Mouse (Mus musculus): Measurements from ENCODE around the gene Dnah11. TPM values are rescaled to one million over a fixed set of nuclear protein-coding genes. Genes with fewer than 3 reads are reported as not detected.

The Dnah11 gene
- polyA plus RNA-seq, 1 experiment from 2014 or later, result 0.22 TPM

DNA sequence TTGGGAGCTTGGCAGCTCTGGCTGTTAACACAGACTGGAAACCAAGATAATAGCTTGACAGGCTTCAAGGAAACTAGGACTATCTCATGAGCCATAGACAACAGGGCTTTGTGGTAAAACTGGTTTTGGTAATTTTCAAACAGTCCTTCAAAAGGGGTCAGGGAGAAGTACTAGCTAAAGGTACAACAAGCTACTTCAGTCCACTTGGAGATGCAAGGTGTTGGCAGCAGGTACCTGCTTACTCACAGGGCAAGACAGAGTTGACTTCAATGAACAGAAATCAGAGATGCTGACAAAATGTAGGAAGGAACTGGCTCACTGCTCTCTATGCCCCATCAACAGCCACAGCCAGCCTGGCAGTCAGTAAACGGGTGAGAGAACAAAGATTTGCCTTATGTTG is 14.1 kb downstream of the Dnah11 start:
- no peak overlapping the region for H3K4me3 ChIP-seq (ENCODE audit: low read length)
- no peaks in the 10 kb centered on the region for H3K9me3 ChIP-seq (ENCODE audit: low read length)
- WGBS, result 62% methylated on average over 1 of the region's 1 CpGs
- H3K27me3 ChIP-seq (ENCODE audit: insufficient read depth, low read length), result peaks cover 8% of the 10 kb centered on the region; the same call in 1 of the 2 replicates
- H3K4me1 ChIP-seq (ENCODE audit: insufficient read depth, low read length), result peaks cover 13% of the 10 kb centered on the region; the same call in 1 of the 2 replicates
- H3K27ac ChIP-seq (ENCODE audit: low read length), result no peak overlapping the region
- ATAC-seq (ENCODE audit: low FRiP score, low TSS enrichment), result no peak
- no peak overlapping the region for H3K9ac ChIP-seq (replicated peaks; ENCODE audit: low read length)
- no peak overlapping the region for H3K4me2 ChIP-seq (replicated peaks; ENCODE audit: low read depth, low read length)
- no peaks in the 10 kb centered on the region for H3K36me3 ChIP-seq (ENCODE audit: insufficient read depth, low read length)

DNA sequence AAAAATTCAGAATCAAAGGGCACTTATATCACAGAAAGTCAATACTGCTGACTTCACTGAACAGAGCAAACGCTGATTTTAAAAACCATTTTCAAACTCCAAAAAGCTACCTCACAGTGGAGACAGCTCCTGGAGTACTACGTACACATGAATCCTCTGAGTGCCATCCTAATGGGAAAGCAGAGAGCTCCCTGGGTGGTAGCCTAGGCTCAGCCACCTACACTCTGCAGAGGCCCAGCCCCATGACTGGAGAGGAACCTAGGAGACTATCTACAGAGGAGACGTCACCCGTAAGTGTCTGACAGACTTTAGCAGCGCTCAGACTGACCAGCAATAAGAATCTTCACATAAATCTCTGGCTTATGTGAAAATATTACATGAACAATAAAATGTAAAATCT is 21.1 kb downstream of the Dnah11 start:
- Histone ChIP-seq H3K4me3 (ENCODE audit: low read length) (no peak overlapping the region), H3K9ac (replicated peaks; ENCODE audit: low read length) (no peak overlapping the region), H3K27me3 (ENCODE audit: insufficient read depth, low read length) (no peaks in the 10 kb centered on the region; the same call in 1 of the 2 replicates), H3K4me2 (replicated peaks; ENCODE audit: low read depth, low read length) (no peak overlapping the region), H3K9me3 (ENCODE audit: low read length) (no peaks in the 10 kb centered on the region), H3K27ac (ENCODE audit: low read length) (no peak overlapping the region), H3K4me1 (ENCODE audit: insufficient read depth, low read length) (no peaks in the 10 kb centered on the region), H3K36me3 (ENCODE audit: insufficient read depth, low read length) (no peaks in the 10 kb centered on the region)
- WGBS, result 86% methylated on average over 5 of the region's 5 CpGs
- no peak for ATAC-seq (ENCODE audit: low FRiP score, low TSS enrichment)

DNA sequence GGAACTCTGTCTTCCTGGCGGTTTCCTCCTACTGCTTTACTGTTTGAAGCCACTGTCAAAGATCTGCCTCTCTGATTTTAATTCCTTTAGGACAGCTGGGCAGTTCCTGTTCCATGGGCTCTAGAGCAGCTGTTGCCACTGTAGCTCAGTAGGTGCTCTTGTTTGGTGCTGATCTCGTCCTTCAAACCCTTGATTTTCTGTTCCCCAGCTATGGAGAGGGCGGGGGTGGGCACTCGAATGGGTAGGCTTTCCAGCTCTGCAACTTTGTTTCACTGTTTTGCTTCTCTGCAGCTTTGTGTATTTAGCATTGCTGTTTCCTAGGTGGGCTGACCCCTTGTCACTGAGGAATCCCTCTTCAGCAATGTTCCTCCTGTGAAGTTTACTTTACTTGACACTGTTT is 34.1 kb downstream of the Dnah11 start:
- H3K9me3 ChIP-seq (ENCODE audit: low read length), result peaks cover 3% of the 10 kb centered on the region; the same call in 1 of the 2 replicates
- peak; percentile 27; the same call in 1 of the 2 replicates for ATAC-seq (ENCODE audit: low FRiP score, low TSS enrichment)
- no peak overlapping the region for H3K9ac ChIP-seq (replicated peaks; ENCODE audit: low read length)
- H3K36me3 ChIP-seq (ENCODE audit: insufficient read depth, low read length), result no peaks in the 10 kb centered on the region
- no peaks in the 10 kb centered on the region for H3K27me3 ChIP-seq (ENCODE audit: insufficient read depth, low read length)
- H3K4me2 ChIP-seq (replicated peaks; ENCODE audit: low read depth, low read length), result no peak overlapping the region
- H3K4me3 ChIP-seq (ENCODE audit: low read length), result no peak overlapping the region
- 28% methylated on average over 4 of the region's 4 CpGs for WGBS
- no peaks in the 10 kb centered on the region for H3K4me1 ChIP-seq (ENCODE audit: insufficient read depth, low read length)
- no peak overlapping the region for H3K27ac ChIP-seq (ENCODE audit: low read length)

DNA sequence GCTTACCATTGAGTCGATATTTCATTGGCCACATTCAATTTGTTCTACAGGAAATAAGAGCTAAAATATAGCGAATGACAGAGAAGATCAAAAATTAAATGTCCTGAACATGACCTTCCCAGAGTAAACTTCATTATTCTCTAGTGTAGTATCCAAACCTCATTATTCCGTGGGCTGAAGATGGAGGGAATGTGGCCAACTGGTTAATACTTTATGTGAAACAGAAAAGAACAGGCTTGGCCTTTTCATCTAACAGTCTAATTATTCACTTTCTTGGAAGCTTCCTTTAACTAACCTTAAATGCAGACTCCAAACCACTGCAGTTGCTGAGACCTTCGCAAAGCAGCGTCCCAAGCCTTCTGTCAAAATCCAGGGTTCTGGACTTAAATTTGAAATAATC is 41.9 kb downstream of the Dnah11 start:
- no peak for ATAC-seq (ENCODE audit: low FRiP score, low TSS enrichment)
- Histone ChIP-seq H3K4me3 (ENCODE audit: low read length) (no peak overlapping the region), H3K9me3 (ENCODE audit: low read length) (no peaks in the 10 kb centered on the region), H3K27ac (ENCODE audit: low read length) (no peak overlapping the region), H3K4me1 (ENCODE audit: insufficient read depth, low read length) (no peaks in the 10 kb centered on the region), H3K27me3 (ENCODE audit: insufficient read depth, low read length) (no peaks in the 10 kb centered on the region), H3K36me3 (ENCODE audit: insufficient read depth, low read length) (no peaks in the 10 kb centered on the region), H3K4me2 (replicated peaks; ENCODE audit: low read depth, low read length) (no peak overlapping the region), H3K9ac (replicated peaks; ENCODE audit: low read length) (no peak overlapping the region)
- WGBS, result 89% methylated on average over 5 of the region's 5 CpGs

DNA sequence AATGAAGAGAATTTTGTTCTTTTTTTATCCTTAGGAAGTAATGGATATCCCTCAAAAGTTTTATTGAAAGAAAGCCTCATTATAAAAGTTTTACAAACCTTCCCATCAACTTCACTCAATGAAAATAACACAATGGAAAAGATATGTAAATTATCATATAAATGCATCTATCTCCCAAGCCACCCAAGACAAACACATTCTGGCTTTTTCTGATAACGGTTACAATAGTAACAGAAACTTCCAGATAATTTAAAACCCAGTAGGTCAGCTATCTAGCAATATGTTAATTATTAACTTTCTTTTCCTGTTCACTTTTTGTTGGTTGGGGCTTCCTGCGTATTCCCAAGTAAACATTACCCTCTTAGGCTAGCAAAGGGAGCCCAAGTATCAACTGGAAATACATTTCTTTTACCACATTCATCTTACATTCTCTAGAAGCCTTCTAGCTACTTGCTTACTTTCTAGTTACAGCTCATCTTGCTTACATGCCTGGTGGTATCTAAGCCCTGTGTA is 51.3 kb downstream of the Dnah11 start:
- no peak overlapping the region for H3K4me3 ChIP-seq (ENCODE audit: low read length)
- H3K27ac ChIP-seq (ENCODE audit: low read length), result no peak overlapping the region
- no peak for ATAC-seq (ENCODE audit: low FRiP score, low TSS enrichment)
- 59% methylated on average over 2 of the region's 2 CpGs for WGBS
- H3K36me3 ChIP-seq (ENCODE audit: insufficient read depth, low read length), result no peaks in the 10 kb centered on the region
- H3K4me2 ChIP-seq (replicated peaks; ENCODE audit: low read depth, low read length), result no peak overlapping the region
- no peaks in the 10 kb centered on the region for H3K27me3 ChIP-seq (ENCODE audit: insufficient read depth, low read length)
- H3K9ac ChIP-seq (replicated peaks; ENCODE audit: low read length), result no peak overlapping the region
- H3K9me3 ChIP-seq (ENCODE audit: low read length), result no peaks in the 10 kb centered on the region
- no peaks in the 10 kb centered on the region for H3K4me1 ChIP-seq (ENCODE audit: insufficient read depth, low read length)

DNA sequence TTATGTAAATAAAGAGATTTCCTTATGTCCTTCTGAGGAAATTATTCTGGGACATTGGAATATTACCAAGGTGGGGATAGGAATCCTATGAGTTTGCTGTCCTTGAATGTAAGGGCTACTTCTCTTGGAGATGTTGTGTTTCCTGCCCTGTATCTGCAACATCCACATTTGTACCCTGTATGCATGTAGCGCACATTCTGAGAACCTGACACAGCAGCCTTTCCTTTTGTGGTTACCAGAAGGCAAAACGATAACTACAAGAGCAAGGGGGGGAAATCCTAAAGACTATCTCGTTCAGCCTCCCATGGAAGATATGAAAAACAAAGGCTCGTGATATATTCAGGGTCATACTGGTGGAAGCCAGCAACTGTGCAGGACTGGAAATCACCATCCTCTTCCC is 70.7 kb downstream of the Dnah11 start:
- no peaks in the 10 kb centered on the region for H3K9me3 ChIP-seq (ENCODE audit: low read length)
- WGBS, result 82% methylated on average over 4 of the region's 4 CpGs
- ATAC-seq (ENCODE audit: low FRiP score, low TSS enrichment), result no peak

DNA sequence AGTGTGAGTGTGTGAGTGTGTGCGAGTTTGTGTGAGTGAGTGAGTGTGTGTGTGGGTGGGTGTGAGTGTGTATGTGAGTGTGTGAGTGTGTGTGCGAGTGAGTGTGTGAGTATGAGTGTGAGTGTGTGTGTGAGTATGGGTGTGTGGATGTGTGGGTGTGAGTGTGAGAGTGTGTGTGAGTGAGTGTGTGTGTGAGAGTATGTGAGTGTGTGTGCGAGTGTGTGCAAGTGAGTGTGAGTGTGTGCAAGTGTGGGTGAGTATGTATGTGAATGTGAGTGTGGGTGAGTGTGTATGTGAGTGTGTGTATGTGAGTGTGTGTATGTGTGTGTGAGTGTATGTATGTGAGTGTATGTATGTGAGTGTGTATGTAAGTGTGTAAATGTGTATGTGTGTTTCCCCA is 79.2 kb downstream of the Dnah11 start:
- H3K27ac ChIP-seq (ENCODE audit: low read length), result no peak overlapping the region
- no peak overlapping the region for H3K4me3 ChIP-seq (ENCODE audit: low read length)
- ATAC-seq (ENCODE audit: low FRiP score, low TSS enrichment), result no peak
- no peaks in the 10 kb centered on the region for H3K9me3 ChIP-seq (ENCODE audit: low read length)
- WGBS, result 99% methylated on average over 3 of the region's 3 CpGs
- H3K36me3 ChIP-seq (ENCODE audit: insufficient read depth, low read length), result no peaks in the 10 kb centered on the region
- no peak overlapping the region for H3K4me2 ChIP-seq (replicated peaks; ENCODE audit: low read depth, low read length)
- no peaks in the 10 kb centered on the region for H3K4me1 ChIP-seq (ENCODE audit: insufficient read depth, low read length)
- no peaks in the 10 kb centered on the region for H3K27me3 ChIP-seq (ENCODE audit: insufficient read depth, low read length)
- no peak overlapping the region for H3K9ac ChIP-seq (replicated peaks; ENCODE audit: low read length)

More for the DNA sequence above, 70.7 kb downstream of the Dnah11 start:
- Histone ChIP-seq H3K27ac (ENCODE audit: low read length) (no peak overlapping the region), H3K9ac (replicated peaks; ENCODE audit: low read length) (no peak overlapping the region), H3K27me3 (ENCODE audit: insufficient read depth, low read length) (no peaks in the 10 kb centered on the region), H3K36me3 (ENCODE audit: insufficient read depth, low read length) (no peaks in the 10 kb centered on the region), H3K4me2 (replicated peaks; ENCODE audit: low read depth, low read length) (no peak overlapping the region), H3K4me3 (ENCODE audit: low read length) (no peak overlapping the region), H3K4me1 (ENCODE audit: insufficient read depth, low read length) (no peaks in the 10 kb centered on the region)

DNA sequence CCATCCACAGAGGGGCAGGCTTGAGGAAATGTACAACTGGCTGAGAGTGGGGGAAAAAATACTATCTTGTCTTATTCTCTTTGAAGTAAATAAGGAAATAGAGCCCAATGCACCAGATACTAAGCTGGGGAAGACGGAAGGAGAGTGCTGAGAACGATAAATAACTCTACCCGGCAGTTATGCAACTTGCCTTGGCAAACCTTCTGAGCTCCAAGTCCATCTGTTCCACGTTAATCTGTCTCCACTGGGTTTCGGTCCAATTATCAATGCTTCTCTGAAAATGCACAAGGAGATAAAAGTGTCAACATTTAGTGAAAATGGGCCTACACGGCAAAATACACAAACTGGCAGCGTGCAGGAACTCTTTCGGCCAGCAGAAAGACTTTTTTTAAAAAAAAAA is 86.2 kb downstream of the Dnah11 start:
- no peak overlapping the region for H3K4me2 ChIP-seq (replicated peaks; ENCODE audit: low read depth, low read length)
- no peaks in the 10 kb centered on the region for H3K9me3 ChIP-seq (ENCODE audit: low read length)
- no peak overlapping the region for H3K9ac ChIP-seq (replicated peaks; ENCODE audit: low read length)
- no peaks in the 10 kb centered on the region for H3K27me3 ChIP-seq (ENCODE audit: insufficient read depth, low read length)
- 61% methylated on average over 8 of the region's 8 CpGs for WGBS
- H3K4me3 ChIP-seq (ENCODE audit: low read length), result no peak overlapping the region
- no peak for ATAC-seq (ENCODE audit: low FRiP score, low TSS enrichment)
- H3K27ac ChIP-seq (ENCODE audit: low read length), result no peak overlapping the region
- no peaks in the 10 kb centered on the region for H3K36me3 ChIP-seq (ENCODE audit: insufficient read depth, low read length)
- H3K4me1 ChIP-seq (ENCODE audit: insufficient read depth, low read length), result no peaks in the 10 kb centered on the region

DNA sequence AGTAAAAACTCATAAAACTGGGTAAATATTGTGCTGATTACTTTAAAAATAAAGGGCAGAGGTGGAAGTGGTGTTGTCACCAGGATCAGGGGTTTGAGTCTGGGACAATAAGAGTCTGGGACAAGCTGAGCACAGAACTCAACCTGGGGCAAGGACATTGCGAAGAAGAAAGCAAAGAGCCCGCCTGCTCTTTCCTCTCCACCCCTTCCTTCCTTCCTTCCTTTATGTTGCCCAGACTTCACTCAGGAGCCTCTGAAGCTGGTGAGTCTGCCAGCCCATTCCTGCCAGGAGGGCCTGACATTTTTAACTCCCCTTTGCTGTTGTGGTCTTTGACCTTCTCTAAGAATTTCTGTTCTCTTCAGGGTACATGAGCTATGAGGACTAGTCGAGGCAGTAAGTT is 86.9 kb downstream of the Dnah11 start:
- H3K4me2 ChIP-seq (replicated peaks; ENCODE audit: low read depth, low read length), result no peak overlapping the region
- H3K4me3 ChIP-seq (ENCODE audit: low read length), result no peak overlapping the region
- WGBS, result 92% methylated on average over 3 of the region's 3 CpGs
- peak; percentile 27; the same call in 1 of the 2 replicates for ATAC-seq (ENCODE audit: low FRiP score, low TSS enrichment)
- no peaks in the 10 kb centered on the region for H3K36me3 ChIP-seq (ENCODE audit: insufficient read depth, low read length)
- H3K9ac ChIP-seq (replicated peaks; ENCODE audit: low read length), result no peak overlapping the region
- H3K4me1 ChIP-seq (ENCODE audit: insufficient read depth, low read length), result no peaks in the 10 kb centered on the region
- no peak overlapping the region for H3K27ac ChIP-seq (ENCODE audit: low read length)
- no peaks in the 10 kb centered on the region for H3K9me3 ChIP-seq (ENCODE audit: low read length)
- no peaks in the 10 kb centered on the region for H3K27me3 ChIP-seq (ENCODE audit: insufficient read depth, low read length)

DNA sequence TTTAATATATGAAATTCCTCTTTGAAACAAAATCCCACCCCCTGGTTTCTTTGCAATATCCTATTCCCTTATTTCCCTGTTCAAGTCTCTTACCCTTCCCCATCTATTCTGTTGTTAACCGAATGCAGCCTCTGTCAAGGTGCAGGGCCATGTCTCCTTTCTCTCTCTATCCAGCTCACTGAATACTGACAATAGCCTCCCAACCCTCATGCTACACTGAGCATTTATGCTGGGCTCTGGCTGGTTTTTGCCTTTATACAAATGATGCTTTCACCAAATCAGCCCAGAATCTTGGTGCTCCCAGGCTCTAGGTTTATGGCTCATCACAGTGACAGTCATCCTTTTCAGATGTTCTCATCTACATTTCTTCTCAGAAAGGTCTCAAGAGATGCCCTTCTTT is 91.1 kb downstream of the Dnah11 start:
- no peaks in the 10 kb centered on the region for H3K36me3 ChIP-seq (ENCODE audit: insufficient read depth, low read length)
- no peak overlapping the region for H3K9ac ChIP-seq (replicated peaks; ENCODE audit: low read length)
- H3K9me3 ChIP-seq (ENCODE audit: low read length), result no peaks in the 10 kb centered on the region
- ATAC-seq (ENCODE audit: low FRiP score, low TSS enrichment), result no peak
- H3K27me3 ChIP-seq (ENCODE audit: insufficient read depth, low read length), result no peaks in the 10 kb centered on the region
- H3K27ac ChIP-seq (ENCODE audit: low read length), result no peak overlapping the region
- 79% methylated on average over 1 of the region's 1 CpGs for WGBS
- H3K4me3 ChIP-seq (ENCODE audit: low read length), result no peak overlapping the region
- H3K4me1 ChIP-seq (ENCODE audit: insufficient read depth, low read length), result no peaks in the 10 kb centered on the region
- no peak overlapping the region for H3K4me2 ChIP-seq (replicated peaks; ENCODE audit: low read depth, low read length)

Data from kidney, embryonic 16.5 days (tissue).